Mouse (Mus musculus): ENCODE results near the gene Mov10. TPM values are rescaled to one million over a fixed set of nuclear protein-coding genes. Genes with fewer than 3 reads are reported as not detected.
A peak's percentile ranks its signal among the peaks of the same experiment; 100 is the strongest.
"Not testable (repeated sequence)": the region's sequence is repeated elsewhere in the genome, so short reads cannot be mapped to it uniquely, and the experiment has no call there.

Gene Mov10
- total RNA-seq, 2 experiments from 2014 or later, result 8.0 to 10.5 TPM

- intact Hi-C loops (cut with DNase I); DNase-seq (ENCODE audit: low spot score in 2 of 2): not testable (repeated sequence)
Measured at GRCm38 (mm10) chr3:104813227-104813626, 5.1 kb downstream of the Mov10 start.

- no peak for DNase-seq (ENCODE audit: low spot score in 2 of 2)
- intact Hi-C loops (cut with DNase I), result no loop called here
Measured at GRCm38 (mm10) chr3:104812254-104812653, 6.1 kb downstream of the Mov10 start.

- intact Hi-C loops (cut with DNase I), result no loop called here
Measured at GRCm38 (mm10) chr3:104811752-104812151, 6.6 kb downstream of the Mov10 start.

GRCm38 (mm10) chr3:104805539-104805938 is 12.8 kb downstream of the Mov10 start:
- intact Hi-C loops (cut with DNase I), result no loop called here
- DNase-seq (ENCODE audit: low spot score in 2 of 2), result no peak

More at GRCm38 (mm10) chr3:104811752-104812151, 6.6 kb downstream of the Mov10 start:
- no peak for DNase-seq (ENCODE audit: low spot score in 2 of 2)

GRCm38 (mm10) chr3:104804312-104804711 is 14.1 kb downstream of the Mov10 start:
- intact Hi-C loops (cut with DNase I), result no loop called here
- DNase-seq (ENCODE audit: low spot score in 2 of 2), result no peak

- DNase-seq (ENCODE audit: low spot score in 2 of 2), result no peak
- intact Hi-C loops (cut with DNase I), result no loop called here
Measured at GRCm38 (mm10) chr3:104801481-104801880, 16.9 kb downstream of the Mov10 start.

- no peak for DNase-seq (ENCODE audit: low spot score in 2 of 2)
- intact Hi-C loops (cut with DNase I), result no loop called here
Measured at GRCm38 (mm10) chr3:104800681-104801080, 17.7 kb downstream of the Mov10 start.

GRCm38 (mm10) chr3:104796430-104797082 is 21.8 kb downstream of the Mov10 start:
- intact Hi-C loops (cut with DNase I), result no loop called here
- no peak for DNase-seq (ENCODE audit: low spot score in 2 of 2)

GRCm38 (mm10) chr3:104795661-104796340 is 22.6 kb downstream of the Mov10 start:
- no peak for DNase-seq (ENCODE audit: low spot score in 2 of 2)
- intact Hi-C loops (cut with DNase I), result no loop called here

- intact Hi-C loops (cut with DNase I), result no loop called here
- DNase-seq (ENCODE audit: low spot score in 2 of 2), result no peak
Measured at GRCm38 (mm10) chr3:104794953-104795470, 23.4 kb downstream of the Mov10 start.

- intact Hi-C loops (cut with DNase I), result no loop called here
- peak; percentile 71 to 77 for DNase-seq (ENCODE audit: low spot score in 2 of 2)
Measured at GRCm38 (mm10) chr3:104793871-104794828, 24.2 kb downstream of the Mov10 start.

- no peak for DNase-seq (ENCODE audit: low spot score in 2 of 2)
- intact Hi-C loops (cut with DNase I), result no loop called here
Measured at GRCm38 (mm10) chr3:104792360-104793270, 25.7 kb downstream of the Mov10 start.

- peak in 1 of 2 experiments; percentile 71 for DNase-seq (ENCODE audit: low spot score in 2 of 2)
- intact Hi-C loops (cut with DNase I), result no loop called here
Measured at GRCm38 (mm10) chr3:104791671-104792070, 26.7 kb downstream of the Mov10 start.

GRCm38 (mm10) chr3:104791017-104791416 is 27.3 kb downstream of the Mov10 start:
- peak in 1 of 2 experiments; percentile 26 for DNase-seq (ENCODE audit: low spot score in 2 of 2)
- intact Hi-C loops (cut with DNase I), result no loop called here

- intact Hi-C loops (cut with DNase I), result no loop called here
Measured at GRCm38 (mm10) chr3:104790401-104790937, 27.9 kb downstream of the Mov10 start.

GRCm38 (mm10) chr3:104789822-104790221 is 28.5 kb downstream of the Mov10 start:
- intact Hi-C loops (cut with DNase I), result loop anchor here (2.0 to 5.0 kb wide), 2 partner anchors 75 to 177 kb away; partner anchors contain the start of genes Capza1 and St7l
- peak in 1 of 2 experiments; percentile 37 for DNase-seq (ENCODE audit: low spot score in 2 of 2)

More at GRCm38 (mm10) chr3:104790401-104790937, 27.9 kb downstream of the Mov10 start:
- peak; percentile 49 to 84 for DNase-seq (ENCODE audit: low spot score in 2 of 2)

GRCm38 (mm10) chr3:104789312-104789605 is 29.1 kb downstream of the Mov10 start:
- DNase-seq (ENCODE audit: low spot score in 2 of 2), result no peak
- intact Hi-C loops (cut with DNase I), result loop anchor here (2.0 to 5.0 kb wide), 2 partner anchors 76 to 178 kb away; partner anchors contain the start of genes Capza1 and St7l

GRCm38 (mm10) chr3:104788561-104789311 is 29.6 kb downstream of the Mov10 start:
- DNase-seq (ENCODE audit: low spot score in 2 of 2), result peak; percentile 56
- intact Hi-C loops (cut with DNase I), result loop anchor here (1.0 to 5.0 kb wide), 3 partner anchors 76 to 271 kb away; partner anchors contain the start of genes Capza1 and St7l
